Mouse (Mus musculus): ENCODE measurements around the gene Clpb. TPM values are rescaled to one million over a fixed set of nuclear protein-coding genes. Genes with fewer than 3 reads are reported as not detected.
A peak's percentile ranks its signal among the peaks of the same experiment; 100 is the strongest.
"Not testable (repeated sequence)": the region's sequence is repeated elsewhere in the genome, so short reads cannot be mapped to it uniquely, and the experiment has no call there.

Clpb gene
- 10 to 100 TPM; 76.3 to 88.0 TPM for total RNA-seq (2021)
- long read RNA-seq, experiment 1, full-length matches to known transcripts = 149 of 185 reads
- long read RNA-seq, experiment 1, partial matches to known transcripts = 30 of 185 reads
- long read RNA-seq, experiment 1, other reads (novel, unspliced or antisense) = 6 of 185 reads
- long read RNA-seq, experiment 2, full-length matches to known transcripts = 65 of 83 reads
- long read RNA-seq, experiment 2, partial matches to known transcripts = 12 of 83 reads
- long read RNA-seq, experiment 2, other reads (novel, unspliced or antisense) = 6 of 83 reads

GRCm38 (mm10) chr7:101663514-101664159 is at the start of gene Clpb:
TSS of gene Clpb (plus strand) at chr7:101663633.
- peak; percentile 96 to 98 for DNase-seq

- DNase-seq = peak in 1 of 2 experiments; percentile 11
These were observed 48.0 kb upstream of the Clpb start for GRCm38 (mm10) chr7:101615406-101615805.

GRCm38 (mm10) chr7:101616136-101616835 is 47.1 kb upstream of the Clpb start:
- no peak for DNase-seq

GRCm38 (mm10) chr7:101617438-101618165 is 45.8 kb upstream of the Clpb start:
- DNase-seq = no peak

- DNase-seq = no peak
These were observed 45.2 kb upstream of the Clpb start for GRCm38 (mm10) chr7:101618273-101618672.

GRCm38 (mm10) chr7:101620373-101620772 is 43.1 kb upstream of the Clpb start:
- peak; percentile 21 to 48 for DNase-seq

GRCm38 (mm10) chr7:101621861-101622260 is 41.6 kb upstream of the Clpb start:
- not testable (repeated sequence) for DNase-seq

- no peak for DNase-seq
These were observed 39.1 kb upstream of the Clpb start for GRCm38 (mm10) chr7:101624283-101624682.

- DNase-seq = not testable (repeated sequence)
These were observed 36.3 kb upstream of the Clpb start for GRCm38 (mm10) chr7:101627166-101627565.

- DNase-seq = no peak
These were observed 35.0 kb upstream of the Clpb start for GRCm38 (mm10) chr7:101628481-101628880.

- no peak for DNase-seq
These were observed 29.7 kb upstream of the Clpb start for GRCm38 (mm10) chr7:101633629-101634177.

- DNase-seq = no peak
These were observed 28.9 kb upstream of the Clpb start for GRCm38 (mm10) chr7:101634513-101634912.

GRCm38 (mm10) chr7:101636056-101636455 is 27.4 kb upstream of the Clpb start:
- DNase-seq = no peak

GRCm38 (mm10) chr7:101643879-101644278 is 19.6 kb upstream of the Clpb start:
- DNase-seq = no peak

- no peak for DNase-seq
These were observed 13.7 kb upstream of the Clpb start for GRCm38 (mm10) chr7:101649729-101650128.

- peak in 1 of 2 experiments; percentile 17 for DNase-seq
These were observed 12.9 kb upstream of the Clpb start for GRCm38 (mm10) chr7:101650565-101650964.

GRCm38 (mm10) chr7:101653681-101654209 is 9.7 kb upstream of the Clpb start:
- peak; percentile 32 to 44 for DNase-seq

- DNase-seq = no peak
These were observed 8.5 kb upstream of the Clpb start for GRCm38 (mm10) chr7:101654936-101655335.

GRCm38 (mm10) chr7:101662006-101662405 is 1.4 kb upstream of the Clpb start:
- no peak for DNase-seq

- DNase-seq = peak; percentile 51 to 57
These were observed 3.1 kb downstream of the Clpb start for GRCm38 (mm10) chr7:101666581-101666980.

- no peak for DNase-seq
These were observed 8.3 kb downstream of the Clpb start for GRCm38 (mm10) chr7:101671601-101672280.
